Mouse (Mus musculus) megakaryocyte, embryonic 14.5 days (primary cell): ENCODE data around the gene Cpm. TPM values are rescaled to one million over a fixed set of nuclear protein-coding genes. Genes with fewer than 3 reads are reported as not detected.

Source experiments
- H3K27me3 ChIP-seq: replicated peaks from 2 replicates; pipeline ENCODE3; 2012; ENCODE audit warnings: inconsistent platforms
- H3K36me3 ChIP-seq: replicated peaks from 2 replicates; pipeline ENCODE3; 2012; ENCODE audit warnings: low read length, inconsistent platforms, mixed read lengths
- H3K4me1 ChIP-seq: 2 replicates; pipeline ENCODE4 v1.6.1; 2012; ENCODE audit warnings: inconsistent platforms
- H3K4me3 ChIP-seq: replicated peaks from 2 replicates; pipeline ENCODE3; 2012; ENCODE audit warnings: moderate library complexity, mild to moderate bottlenecking, inconsistent platforms
- H3K9me3 ChIP-seq: 2 replicates; pipeline ENCODE4 v1.6.1; 2012; ENCODE audit warnings: inconsistent platforms
- FLI1 ChIP-seq: IDR thresholded peaks from 2 replicates; pipeline ENCODE4 v1.6.1; 2012; ENCODE audit warnings: low read length, inconsistent platforms, mixed read lengths
- GATA1 ChIP-seq: IDR thresholded peaks from 3 replicates; pipeline ENCODE4 v1.6.1; 2012; ENCODE audit warnings: mixed read lengths, low read length, inconsistent platforms, borderline replicate concordance
- polyA plus RNA-seq: library from polyadenylated mRNA; stranded (reverse); fragments of >175 nt; gene quantifications from 2 replicates; pipeline ENCODE4 v1.2.3, GENCODE M21; 2012; ENCODE audit warnings: low replicate concordance; ENCODE audit not compliant: insufficient read depth

The Cpm gene
- polyA plus RNA-seq, 1 experiment, result not detected

GRCm38 (mm10) chr10:117666947-117667630 lies 37.8 kb downstream of the Cpm start:
- Histone ChIP-seq H3K9me3 (no peaks in the 10 kb centered on the region), H3K36me3 (no peaks in the 10 kb centered on the region), H3K4me3 (no peak overlapping the region), H3K27me3 (peaks cover 1% of the 10 kb centered on the region), H3K4me1 (no peaks in the 10 kb centered on the region)
- TF ChIP-seq GATA1 (no peak), FLI1 (no peak)

- Histone ChIP-seq H3K9me3 (no peaks in the 10 kb centered on the region), H3K4me1 (no peaks in the 10 kb centered on the region), H3K27me3 (peaks cover 6% of the 10 kb centered on the region), H3K4me3 (no peak overlapping the region), H3K36me3 (no peaks in the 10 kb centered on the region)
- TF ChIP-seq GATA1 (no peak), FLI1 (no peak)
These were observed 38.6 kb downstream of the Cpm start for GRCm38 (mm10) chr10:117667663-117668507.

- Histone ChIP-seq H3K27me3 (peaks cover 7% of the 10 kb centered on the region), H3K9me3 (no peaks in the 10 kb centered on the region), H3K4me1 (no peaks in the 10 kb centered on the region), H3K4me3 (no peak overlapping the region), H3K36me3 (no peaks in the 10 kb centered on the region)
- TF ChIP-seq FLI1, result no peak
- TF ChIP-seq GATA1, result no peak
These were observed 39.4 kb downstream of the Cpm start for GRCm38 (mm10) chr10:117668546-117669300.

GRCm38 (mm10) chr10:117669449-117670090 lies 40.3 kb downstream of the Cpm start:
- TF ChIP-seq GATA1 (no peak), FLI1 (no peak)
- Histone ChIP-seq H3K4me1 (no peaks in the 10 kb centered on the region), H3K9me3 (peaks cover 5% of the 10 kb centered on the region; the same call in 1 of the 2 replicates), H3K36me3 (no peaks in the 10 kb centered on the region), H3K4me3 (no peak overlapping the region), H3K27me3 (peaks cover 12% of the 10 kb centered on the region)

GRCm38 (mm10) chr10:117670092-117670491 lies 40.8 kb downstream of the Cpm start:
- Histone ChIP-seq H3K4me3 (no peak overlapping the region), H3K36me3 (no peaks in the 10 kb centered on the region), H3K4me1 (no peaks in the 10 kb centered on the region), H3K27me3 (peaks cover 14% of the 10 kb centered on the region), H3K9me3 (peaks cover 5% of the 10 kb centered on the region; the same call in 1 of the 2 replicates)
- TF ChIP-seq GATA1 (no peak), FLI1 (no peak)

GRCm38 (mm10) chr10:117670791-117671190 lies 41.5 kb downstream of the Cpm start:
- Histone ChIP-seq H3K4me1 (peaks cover 3% of the 10 kb centered on the region; the same call in 1 of the 2 replicates), H3K36me3 (no peaks in the 10 kb centered on the region), H3K4me3 (no peak overlapping the region), H3K9me3 (peaks cover 5% of the 10 kb centered on the region; the same call in 1 of the 2 replicates), H3K27me3 (peaks cover 18% of the 10 kb centered on the region)
- TF ChIP-seq FLI1, result no peak
- no peak for TF ChIP-seq GATA1

GRCm38 (mm10) chr10:117671266-117671665 lies 42.0 kb downstream of the Cpm start:
- peaks cover 5% of the 10 kb centered on the region; the same call in 1 of the 2 replicates for H3K9me3 ChIP-seq
- peaks cover 20% of the 10 kb centered on the region for H3K27me3 ChIP-seq
- H3K4me3 ChIP-seq, result no peak overlapping the region
- no peaks in the 10 kb centered on the region for H3K36me3 ChIP-seq
- peaks cover 8% of the 10 kb centered on the region for H3K4me1 ChIP-seq
- TF ChIP-seq FLI1, result no peak
- TF ChIP-seq GATA1, result no peak

- Histone ChIP-seq H3K4me3 (no peak overlapping the region), H3K9me3 (peaks cover 5% of the 10 kb centered on the region; the same call in 1 of the 2 replicates), H3K27me3 (peaks cover 20% of the 10 kb centered on the region), H3K36me3 (no peaks in the 10 kb centered on the region), H3K4me1 (peaks cover 15% of the 10 kb centered on the region)
- TF ChIP-seq GATA1, result no peak
- no peak for TF ChIP-seq FLI1
These were observed 42.8 kb downstream of the Cpm start for GRCm38 (mm10) chr10:117671930-117672666.
